Mouse (Mus musculus) Patski (cell line): ENCODE data around the gene Art3. TPM values are rescaled to one million over a fixed set of nuclear protein-coding genes. Genes with fewer than 3 reads are reported as not detected.

Experiments
- ATAC-seq: fragments of 100-300 bp; one replicate; pipeline ENCODE4 v1.8.0; 2021
- CTCF ChIA-PET: fragments of 350-600 bp; sonication (Branson Sonifier 250); formaldehyde crosslinking; loops from one replicate; lab custom pipeline; 2022; ENCODE audit warnings: inconsistent platforms; lab: Charles Lee
- POLR2A ChIA-PET: fragments of 350-600 bp; sonication (Branson Sonifier 250); formaldehyde crosslinking; loops from one replicate; lab custom pipeline; 2022; ENCODE audit warnings: antibody characterized with exemption, inconsistent platforms; lab: Charles Lee
- DNase-seq: peaks from one replicate; pipeline ENCODE4 v3.0.0-alpha.2; 2011; ENCODE audit warnings: low read depth, low spot score
- H3K27me3 ChIP-seq: fragments of 371-371 bp; one replicate; pipeline ENCODE4 v1.5.1; 2021
- CTCF ChIP-seq: fragments of 100-300 bp; IDR thresholded peaks from one replicate; pipeline ENCODE4 v1.5.1; 2021
- in situ Hi-C: fragments of 300-500 bp; cut with MboI; formaldehyde crosslinking; loops from 3 replicates; pipeline ENCODE4 v1.11.1; 2018; ENCODE audit warnings: low pct_unique_long_range_greater_than_20kb, mixed read lengths
- polyA plus RNA-seq: library from polyadenylated mRNA; unstranded; gene quantifications from one replicate; pipeline ENCODE4 v1.2.3, GENCODE M21; 2021

Gene Art3
- not detected for polyA plus RNA-seq

- in situ Hi-C loops, result no loop called here
- ATAC-seq (no peak), DNase-seq (no peak)
- H3K27me3 ChIP-seq, result no peaks in the 10 kb centered on the region
- POLR2A ChIA-PET, result interaction anchor here (0.6 to 1.1 kb wide), 2 partner anchors 31 to 577 kb away, joined by 3 read pairs; no protein-coding TSS in a partner anchor
- TF ChIP-seq CTCF, result no peak
- CTCF ChIA-PET, result no interaction called here
Measured at GRCm38 (mm10) chr5:92331635-92332338, at the start of gene Art3. Gene Art3, plus strand, starts transcription at chr5:92331827.

GRCm38 (mm10) chr5:92282571-92282970 is 49.1 kb upstream of the Art3 start:
- DNase-seq (no peak), ATAC-seq (no peak)
- no peak for TF ChIP-seq CTCF
- in situ Hi-C loops, result no loop called here
- CTCF ChIA-PET, result interaction anchor here (1.6 kb wide), 1 partner anchor 43 kb away, joined by 5 read pairs; no protein-coding TSS in a partner anchor
- POLR2A ChIA-PET, result interaction anchor here (1.0 kb wide), 1 partner anchor 27 kb away, joined by 4 read pairs; no protein-coding TSS in a partner anchor
- no peaks in the 10 kb centered on the region for H3K27me3 ChIP-seq

GRCm38 (mm10) chr5:92283107-92283506 is 48.5 kb upstream of the Art3 start:
- in situ Hi-C loops, result no loop called here
- no peaks in the 10 kb centered on the region for H3K27me3 ChIP-seq
- ATAC-seq (no peak), DNase-seq (no peak)
- ChIA-PET POLR2A (no interaction called here), CTCF (interaction anchor here (0.9 to 2.1 kb wide), 5 partner anchors 14 to 110 kb away, joined by 3 to 7 read pairs (median 4); no protein-coding TSS in a partner anchor)
- no peak for TF ChIP-seq CTCF

GRCm38 (mm10) chr5:92287840-92288239 is 43.8 kb upstream of the Art3 start:
- ATAC-seq, result no peak
- CTCF ChIA-PET, result interaction anchor here (0.9 to 1.3 kb wide), 2 partner anchors 10 to 14 kb away, joined by 4 read pairs; partner anchors contain the start of gene Naaa

GRCm38 (mm10) chr5:92291652-92292414 is 39.8 kb upstream of the Art3 start:
- POLR2A ChIA-PET, result no interaction called here
- no peaks in the 10 kb centered on the region for H3K27me3 ChIP-seq
- CTCF ChIA-PET, result no interaction called here
- ATAC-seq, result no peak
- TF ChIP-seq CTCF, result no peak
- in situ Hi-C loops, result no loop called here
- no peak for DNase-seq

More at GRCm38 (mm10) chr5:92287840-92288239, 43.8 kb upstream of the Art3 start:
- TF ChIP-seq CTCF, result no peak
- H3K27me3 ChIP-seq, result no peaks in the 10 kb centered on the region
- in situ Hi-C loops, result no loop called here
- POLR2A ChIA-PET, result interaction anchor here (1.1 kb wide), 1 partner anchor 8 kb away, joined by 4 read pairs; no protein-coding TSS in a partner anchor
- DNase-seq, result no peak

GRCm38 (mm10) chr5:92294525-92294924 is 37.1 kb upstream of the Art3 start:
- ChIA-PET CTCF (no interaction called here), POLR2A (no interaction called here)
- no peak for DNase-seq
- in situ Hi-C loops, result no loop called here
- no peak for TF ChIP-seq CTCF
- ATAC-seq, result no peak
- no peaks in the 10 kb centered on the region for H3K27me3 ChIP-seq

GRCm38 (mm10) chr5:92302149-92302840 is 29.3 kb upstream of the Art3 start:
- in situ Hi-C loops, result no loop called here
- TF ChIP-seq CTCF, result no peak
- no peak for ATAC-seq
- CTCF ChIA-PET, result interaction anchor here (0.7 to 1.6 kb wide), 2 partner anchors 15 to 66 kb away, joined by 3 to 4 read pairs; no protein-coding TSS in a partner anchor
- no peak for DNase-seq
- H3K27me3 ChIP-seq, result no peaks in the 10 kb centered on the region
- POLR2A ChIA-PET, result interaction anchor here (0.9 kb wide), 1 partner anchor 61 kb away, joined by 3 read pairs; no protein-coding TSS in a partner anchor

GRCm38 (mm10) chr5:92304291-92304690 is 27.3 kb upstream of the Art3 start:
- ChIA-PET POLR2A (no interaction called here), CTCF (no interaction called here)
- TF ChIP-seq CTCF, result no peak
- in situ Hi-C loops, result no loop called here
- ATAC-seq (no peak), DNase-seq (no peak)
- no peaks in the 10 kb centered on the region for H3K27me3 ChIP-seq

GRCm38 (mm10) chr5:92309681-92310511 is 21.7 kb upstream of the Art3 start, which contains the start of gene Sdad1:
Gene Sdad1, minus strand, starts transcription at chr5:92310479.
- peak; percentile 70 for TF ChIP-seq CTCF
- ATAC-seq, result peak; percentile 64
- peak; percentile 85 for DNase-seq
- CTCF ChIA-PET, result interaction anchor here (0.7 to 2.5 kb wide), 16 partner anchors 13 to 99 kb away, joined by 3 to 19 read pairs (median 6); partner anchors contain the start of gene Cxcl10
- in situ Hi-C loops, result no loop called here
- POLR2A ChIA-PET, result interaction anchor here (0.9 to 1.2 kb wide), 4 partner anchors 13 to 102 kb away, joined by 3 to 8 read pairs (median 4); no protein-coding TSS in a partner anchor
- H3K27me3 ChIP-seq, result no peaks in the 10 kb centered on the region
